In genomic region chr16:38758104-38758861, GRCm38 (mm10) we compare ENCODE assay signal across 8 mouse cellular contexts. TPM values are rescaled to one million over a fixed set of nuclear protein-coding genes. Genes with fewer than 3 reads are reported as not detected.
A peak's percentile ranks its signal among the peaks of the same experiment; 100 is the strongest.
DNase-seq lines count a peak whose midpoint lies in the region; ATAC-seq and TF ChIP-seq lines count a peak whose summit lies in the region.
"Had no signal": no experiment of that assay in that cellular context is flagged by ENCODE, and none has a peak within 500 bp of the region (broad histone marks: within the 10 kb centered on the region; RNA-seq: fewer than 3 reads in every experiment).

No protein-coding gene starts in this region.

- peak; percentile 7 for DNase-seq in ZHBTc4 (ENCODE audit: low read depth, low spot score)
- DNase-seq in adrenal gland, postnatal 36 days = peak; percentile 26 to 55
- DNase-seq in heart, postnatal 4 days = peak; percentile 48
- DNase-seq in liver, postnatal 0 days = peak; percentile 36
- no peak for DNase-seq in right cerebral cortex, postnatal 25 days
- no peak for DNase-seq in spleen, postnatal 14 days (ENCODE audit: low spot score in 2 of 2)

- no peak for TF ChIP-seq EP300 in liver, postnatal 0 days (IDR thresholded peaks at IDR 0.05; ENCODE audit: low read depth)

- 61% methylated on average over 12 of the region's 12 CpGs for WGBS in liver, postnatal 0 days (ENCODE audit: insufficient replicate concordance)
- 91% methylated on average over 12 of the region's 12 CpGs for WGBS in forebrain, embryonic 13.5 days

- no peak overlapping the region for H3K9ac ChIP-seq in liver, postnatal 0 days (replicated peaks)
- no peak overlapping the region for H3K9ac ChIP-seq in forebrain, embryonic 13.5 days

- H3K9me3 ChIP-seq in liver, postnatal 0 days (ENCODE audit: low read length) = no peaks in the 10 kb centered on the region
- H3K9me3 ChIP-seq in forebrain, embryonic 13.5 days (replicated peaks) = no peaks in the 10 kb centered on the region

- ATAC-seq in liver, postnatal 0 days = peak; percentile 43
- ATAC-seq in forebrain, embryonic 13.5 days = no peak

- no peaks in the 10 kb centered on the region for H3K36me3 ChIP-seq in liver, postnatal 0 days (replicated peaks; ENCODE audit: insufficient read depth, low read length)
- peaks cover 21% of the 10 kb centered on the region for H3K36me3 ChIP-seq in forebrain, embryonic 13.5 days (ENCODE audit: poor library complexity, severe bottlenecking)

- TF ChIP-seq CTCF in liver, postnatal 0 days (IDR thresholded peaks at IDR 0.05; ENCODE audit: low read depth) = peak; percentile 3; the same call in 1 of the 2 replicates

- H3K4me1 ChIP-seq in liver, postnatal 0 days (ENCODE audit: insufficient read depth) = peaks cover 7% of the 10 kb centered on the region; the same call in 1 of the 2 replicates
- peaks cover 8% of the 10 kb centered on the region; the same call in 1 of the 2 replicates for H3K4me1 ChIP-seq in forebrain, embryonic 13.5 days

- H3K27me3 ChIP-seq in liver, postnatal 0 days (ENCODE audit: insufficient read depth, low read length) = 0 out of 2 replicates have a peak, but pooled peaks cover 3% of the 10 kb centered on the region
- H3K27me3 ChIP-seq in forebrain, embryonic 13.5 days = no peaks in the 10 kb centered on the region

- peak overlapping the region; percentile 12; the same call in 1 of the 2 replicates for H3K27ac ChIP-seq in liver, postnatal 0 days (ENCODE audit: low read depth)
- no peak overlapping the region for H3K27ac ChIP-seq in forebrain, embryonic 13.5 days
- H3K27ac ChIP-seq: macrophage had no signal

- H3K4me2 ChIP-seq in liver, postnatal 0 days (ENCODE audit: low read depth, low read length) = no peak overlapping the region
- H3K4me2 ChIP-seq in forebrain, embryonic 13.5 days = no peak overlapping the region

- H3K4me3 ChIP-seq in liver, postnatal 0 days (ENCODE audit: low read depth, low read length) = no peak overlapping the region
- no peak overlapping the region for H3K4me3 ChIP-seq in forebrain, embryonic 13.5 days

RNA-seq across cellular contexts. Expression of gene B4galt4, which starts 16.2 kb away (rescaled TPM):
- 10 to 100 TPM in 1 of 2 experiments, 1 to 10 TPM in 1; 9.0 to 13.0 TPM for total RNA-seq in adrenal gland, postnatal 36 days (2021)
- 10 to 100 TPM; 10.1 to 13.1 TPM for total RNA-seq in heart, postnatal 4 days (2021)
- polyA plus RNA-seq in liver, postnatal 0 days (2015; fragmentation: Nextera tagmentation; extraction: Ambion mirVana) = 3.0 and 3.4 TPM in 2 replicates
- 17.9 and 22.8 TPM in 2 replicates for polyA plus RNA-seq in forebrain, embryonic 13.5 days (2015; fragmentation: Nextera tagmentation; extraction: Ambion mirVana)

RNA-seq across cellular contexts. Expression of gene Upk1b, which starts 41.8 kb away (rescaled TPM):
- total RNA-seq in adrenal gland, postnatal 36 days (2021) = 1 to 10 TPM in 1 of 2 experiments, under 1 TPM in 1; 0.99 to 2.1 TPM
- total RNA-seq in heart, postnatal 4 days (2021) = 10 to 100 TPM in 1 of 2 experiments, 1 to 10 TPM in 1; 8.3 to 11.3 TPM
- polyA plus RNA-seq in liver, postnatal 0 days (2015; fragmentation: Nextera tagmentation; extraction: Ambion mirVana) = 2.6 and 2.8 TPM in 2 replicates
- polyA plus RNA-seq in forebrain, embryonic 13.5 days (2015; fragmentation: Nextera tagmentation; extraction: Ambion mirVana) = not detected in 2 replicates
- polyA plus RNA-seq: macrophage had no signal

RNA-seq across cellular contexts. Expression of gene Arhgap31, which starts 45.2 kb away (rescaled TPM):
- total RNA-seq in adrenal gland, postnatal 36 days (2021) = 10 to 100 TPM; 21.3 to 33.7 TPM
- 10 to 100 TPM; 68.2 to 73.4 TPM for total RNA-seq in heart, postnatal 4 days (2021)
- polyA plus RNA-seq in liver, postnatal 0 days (2015; fragmentation: Nextera tagmentation; extraction: Ambion mirVana) = 1.6 and 1.7 TPM in 2 replicates
- 3.1 and 3.6 TPM in 2 replicates for polyA plus RNA-seq in forebrain, embryonic 13.5 days (2015; fragmentation: Nextera tagmentation; extraction: Ambion mirVana)

Comparison
In these comparisons a context has a peak if more than half of its experiments do, and no peak if none do; other contexts are left out.
1. DNase-seq: peak in ZHBTc4 (single experiment), adrenal gland, postnatal 36 days (2 of 2), heart, postnatal 4 days (single experiment) and liver, postnatal 0 days (single experiment); none in right cerebral cortex, postnatal 25 days (single experiment) and spleen, postnatal 14 days (0 of 2).